ENCODE assay signal across 24 mouse cellular contexts in genomic region chr3:75730982-75731600, GRCm38 (mm10). TPM values are rescaled to one million over a fixed set of nuclear protein-coding genes. Genes with fewer than 3 reads are reported as not detected.
A peak's percentile ranks its signal among the peaks of the same experiment; 100 is the strongest.
DNase-seq lines count a peak whose midpoint lies in the region; ATAC-seq and TF ChIP-seq lines count a peak whose summit lies in the region.
"Had no signal": no experiment of that assay in that cellular context is flagged by ENCODE, and none has a peak within 500 bp of the region (broad histone marks: within the 10 kb centered on the region; RNA-seq: fewer than 3 reads in every experiment).

No protein-coding gene starts in this region.

- TF ChIP-seq RAD21 in CH12.LX (IDR thresholded peaks at IDR 0.05; ENCODE audit: low read depth, low read length), result no peak

- H3K4me1 ChIP-seq in spleen, adult 2 months (ENCODE audit: control insufficient read depth, insufficient read depth, insufficient read length), result peaks cover 10% of the 10 kb centered on the region
- peaks cover 3 to 11% of the 10 kb centered on the region in 2 experiments for H3K4me1 ChIP-seq in CH12.LX (ENCODE audit: control insufficient read depth in 1 of 2, insufficient read depth in 2 of 2)
- no peaks in the 10 kb centered on the region for H3K4me1 ChIP-seq in liver, embryonic 11.5 days (replicated peaks; ENCODE audit: control insufficient read depth, insufficient read depth, low read length)
- H3K4me1 ChIP-seq: embryonic facial prominence, embryonic 10.5 days; heart, embryonic 10.5 days; stomach, embryonic 15.5 days had no signal

- no peak for TF ChIP-seq EP300 in CH12.LX (IDR thresholded peaks at IDR 0.05; ENCODE audit: low read length)

- 36% methylated on average over 3 of the region's 3 CpGs for WGBS in spleen, adult 2 months
- WGBS in liver, embryonic 11.5 days, result 69% methylated on average over 3 of the region's 3 CpGs

- H3K9me3 ChIP-seq in CH12.LX (replicated peaks; ENCODE audit: low read length), result no peaks in the 10 kb centered on the region
- H3K9me3 ChIP-seq in liver, embryonic 11.5 days (ENCODE audit: control insufficient read depth, low read length), result no peaks in the 10 kb centered on the region
- H3K9me3 ChIP-seq: embryonic facial prominence, embryonic 10.5 days; heart, embryonic 10.5 days; stomach, embryonic 15.5 days had no signal

- ATAC-seq in granulocyte monocyte progenitor cell, adult 5-6 weeks (replicated peaks; ENCODE audit: poor library complexity, severe bottlenecking), result peak; percentile 82
- ATAC-seq in liver, embryonic 11.5 days (replicated peaks; ENCODE audit: low FRiP score), result no peak
- ATAC-seq: forebrain, embryonic 16.5 days; intestine, embryonic 16.5 days had no signal

- dilution Hi-C loops in CH12.LX (cut with MboI; ENCODE audit: extremely low pct_ligation_motif_present, extremely low pct_unique_long_range_greater_than_20kb, low sequenced_read_pairs), result no loop called here

- in situ Hi-C loops in CH12.LX (cut with MboI; ENCODE audit: low pct_ligation_motif_present, low pct_unique_long_range_greater_than_20kb, low sequenced_read_pairs), result no loop called here

- H3K4me2 ChIP-seq in CH12.LX (ENCODE audit: insufficient read depth, low read depth, poor library complexity, severe bottlenecking), result no peak overlapping the region
- no peak overlapping the region for H3K4me2 ChIP-seq in liver, embryonic 11.5 days
- H3K4me2 ChIP-seq: lung, embryonic 14.5 days; stomach, embryonic 15.5 days had no signal

- H3K27ac ChIP-seq in spleen, adult 2 months (ENCODE audit: insufficient read depth, low read length), result peak overlapping the region; percentile 12; the same call in 1 of the 2 replicates
- no peak overlapping the region for H3K27ac ChIP-seq in CH12.LX (ENCODE audit: insufficient read depth, low read depth)
- H3K27ac ChIP-seq in liver, embryonic 11.5 days (ENCODE audit: low read depth, low read length), result no peak overlapping the region
- H3K27ac ChIP-seq: embryonic facial prominence, embryonic 10.5 days; gastrocnemius, adult 2 months; heart, embryonic 10.5 days; kidney, postnatal 0 days; layer of hippocampus, adult 2 months; stomach, embryonic 15.5 days had no signal

- H3K79me2 ChIP-seq in CH12.LX (replicated peaks; ENCODE audit: control insufficient read depth, extremely low read depth, insufficient read depth, poor library complexity, severe bottlenecking), result no peaks in the 10 kb centered on the region

- H3K36me3 ChIP-seq in spleen, adult 2 months (ENCODE audit: control insufficient read depth, insufficient read depth, low read length), result no peaks in the 10 kb centered on the region
- H3K36me3 ChIP-seq in CH12.LX (replicated peaks in 1 of 2; ENCODE audit: control insufficient read depth in 1 of 2, insufficient read depth in 1 of 2, low read length in 1 of 2), result no peaks in the 10 kb centered on the region
- H3K36me3 ChIP-seq in liver, embryonic 11.5 days (ENCODE audit: control insufficient read depth, insufficient read depth, low read length), result no peaks in the 10 kb centered on the region
- H3K36me3 ChIP-seq: embryonic facial prominence, embryonic 10.5 days; heart, embryonic 10.5 days; stomach, embryonic 15.5 days had no signal

- H3K27me3 ChIP-seq in spleen, adult 2 months (ENCODE audit: control insufficient read depth, insufficient read depth, low read length), result no peaks in the 10 kb centered on the region
- no peaks in the 10 kb centered on the region for H3K27me3 ChIP-seq in CH12.LX (replicated peaks)
- no peaks in the 10 kb centered on the region for H3K27me3 ChIP-seq in liver, embryonic 11.5 days (replicated peaks; ENCODE audit: control insufficient read depth, insufficient read depth, low read length)
- H3K27me3 ChIP-seq: stomach, embryonic 15.5 days had no signal

- TF ChIP-seq CTCF in spleen, adult 2 months (IDR thresholded peaks at IDR 0.05; ENCODE audit: extremely low read depth, insufficient read depth, insufficient read length, insufficient replicate concordance), result no peak
- no peak for TF ChIP-seq CTCF in CH12.LX (conservative IDR thresholded peaks at IDR 0.05 in 1 of 2, IDR thresholded peaks at IDR 0.05 in 1 of 2; ENCODE audit: low read depth in 2 of 2, low read length in 2 of 2)

- no peak for TF ChIP-seq POLR2A in spleen, adult 2 months (IDR thresholded peaks at IDR 0.05; ENCODE audit: low read depth, low read length)
- TF ChIP-seq POLR2A in CH12.LX (IDR thresholded peaks at IDR 0.05; ENCODE audit: low read depth, low read length), result no peak

- DNase-seq in spleen, adult 2 months (ENCODE audit: low read depth in 1 of 2, low spot score in 2 of 2), result peak in 1 of 2 experiments; percentile 55
- DNase-seq in spleen, postnatal 14 days (ENCODE audit: low spot score in 2 of 2), result no peak
- peak; percentile 20 for DNase-seq in CH12.LX (ENCODE audit: extremely low read depth)
- DNase-seq in natural killer cell, adult 2 months (ENCODE audit: low spot score in 2 of 2), result peak; percentile 68 to 77
- DNase-seq in embryo, embryonic 9.5 days (ENCODE audit: extremely low spot score), result no peak
- no peak for DNase-seq in frontal cortex, adult 2 months (ENCODE audit: extremely low spot score in 1 of 2, low spot score in 1 of 2)
- no peak for DNase-seq in liver, embryonic 11.5 days (ENCODE audit: low spot score)
- DNase-seq: adrenal gland, postnatal 25 days; cerebellum, adult 9-11 months; gastrocnemius, adult 2 months; heart, postnatal 36 days; lung, embryonic 14.5 days; thymus, postnatal 36 days had no signal

- no peak overlapping the region for H3K4me3 ChIP-seq in spleen, adult 2 months (ENCODE audit: extremely low read depth, insufficient read depth, insufficient read length)
- no peak overlapping the region for H3K4me3 ChIP-seq in CH12.LX (replicated peaks in 1 of 3; ENCODE audit: low read depth in 2 of 3, low read length in 2 of 3, poor library complexity in 1 of 3)
- H3K4me3 ChIP-seq in liver, embryonic 11.5 days (ENCODE audit: low read depth, low read length), result no peak overlapping the region
- H3K4me3 ChIP-seq: embryonic facial prominence, embryonic 10.5 days; erythroblast, embryonic 14.5 days; gastrocnemius, adult 2 months; heart, embryonic 10.5 days; layer of hippocampus, adult 2 months; stomach, embryonic 15.5 days had no signal

- H3K9ac ChIP-seq in CH12.LX (ENCODE audit: insufficient read depth, low read depth), result no peak overlapping the region
- no peak overlapping the region for H3K9ac ChIP-seq in liver, embryonic 11.5 days (ENCODE audit: low read depth, low read length)
- H3K9ac ChIP-seq: lung, embryonic 14.5 days; stomach, embryonic 15.5 days had no signal

TF ChIP-seq in CH12.LX, 34 proteins besides CTCF, POLR2A, EP300 and RAD21:
- TF ChIP-seq JUND (conservative IDR thresholded peaks at IDR 0.05; ENCODE audit: low read depth, low read length) (no peak), NRF1 (IDR thresholded peaks at IDR 0.05; ENCODE audit: low read depth, low read length) (no peak), HCFC1 (IDR thresholded peaks at IDR 0.05; ENCODE audit: low read depth, low read length) (no peak), TCF12 (IDR thresholded peaks at IDR 0.05; ENCODE audit: low read depth, low read length) (no peak), BHLHE40 (IDR thresholded peaks at IDR 0.05; ENCODE audit: low read depth, low read length) (peak; percentile 39), ETS1 (conservative IDR thresholded peaks at IDR 0.05; ENCODE audit: low read depth, low read length) (no peak; the same call in 1 of the 2 replicates), MXI1 (IDR thresholded peaks at IDR 0.05; ENCODE audit: low read depth, low read length) (no peak), SMC3 (IDR thresholded peaks at IDR 0.05; ENCODE audit: low read depth, low read length) (no peak), MAZ (IDR thresholded peaks at IDR 0.05; ENCODE audit: low read depth, low read length) (no peak)

RNA-seq across cellular contexts. Expression of gene Gm29133, which starts 16.9 kb away (rescaled TPM):
- polyA plus RNA-seq in spleen, adult 2 months (2012; rRNA removed), result not detected in 2 replicates
- not detected in 2 replicates for total RNA-seq in CH12.LX (2012; rRNA removed)
- total RNA-seq in CH12.LX (2014; rRNA removed), result not detected in 2 replicates
- polyA plus RNA-seq in CH12.LX (2012; ENCODE audit: insufficient read length, low read depth), result not detected in 2 replicates
- total RNA-seq in granulocyte monocyte progenitor cell, adult 5-6 weeks (2014; fragmentation: Nextera tagmentation), result not detected in 2 replicates
- not detected in 2 replicates for total RNA-seq in granulocyte monocyte progenitor cell, adult 5-6 weeks (2017)
- polyA plus RNA-seq in frontal cortex, adult 2 months (2012; rRNA removed), result not detected in 2 replicates
- not detected in 2 replicates for polyA plus RNA-seq in liver, embryonic 11.5 days (2014; fragmentation: Nextera tagmentation; extraction: Ambion mirVana)
- total RNA-seq: adrenal gland, postnatal 25 days; gastrocnemius, adult 2 months; heart, postnatal 36 days; layer of hippocampus, adult 2 months; left cerebral cortex, adult 8-10 months had no signal
- polyA plus RNA-seq: embryonic facial prominence, embryonic 10.5 days; erythroblast, embryonic 14.5 days; forebrain, embryonic 16.5 days; heart, embryonic 10.5 days; intestine, embryonic 16.5 days; kidney, postnatal 0 days; limb, embryonic 14.5 days; lung, embryonic 14.5 days; stomach, embryonic 15.5 days had no signal

Comparison
In these comparisons a context has a peak if more than half of its experiments do, and no peak if none do; other contexts are left out.
1. DNase-seq: peak in CH12.LX (single experiment) and natural killer cell, adult 2 months (2 of 2); none in spleen, postnatal 14 days (0 of 2), embryo, embryonic 9.5 days (single experiment), frontal cortex, adult 2 months (0 of 2) and liver, embryonic 11.5 days (single experiment).